Mouse (Mus musculus) cortical plate, adult 2 months (tissue): Measurements from ENCODE around the gene Lingo1. TPM values are rescaled to one million over a fixed set of nuclear protein-coding genes. Genes with fewer than 3 reads are reported as not detected.

Experiments used
- H3K27ac ChIP-seq: fragments of 200-500 bp; 2 replicates; pipeline ENCODE4 v1.5.1; 2012; ENCODE audit warnings: low read length, control low read depth, inconsistent platforms; ENCODE audit not compliant: insufficient read depth
- H3K4me1 ChIP-seq: fragments of 200-500 bp; 2 replicates; pipeline ENCODE4 v1.6.1; 2011; ENCODE audit warnings: low read length; ENCODE audit not compliant: control insufficient read depth, insufficient read depth
- H3K4me3 ChIP-seq: fragments of 200-500 bp; 2 replicates; pipeline ENCODE4 v1.5.1; 2011; ENCODE audit warnings: mild to moderate bottlenecking, low read length, control low read depth; ENCODE audit not compliant: insufficient read depth
- CTCF ChIP-seq: fragments of 200-500 bp; IDR thresholded peaks from 2 replicates; pipeline ENCODE4 v1.5.1; 2011; ENCODE audit warnings: mild to moderate bottlenecking, control low read depth, low read length; ENCODE audit not compliant: insufficient read depth; ENCODE audit errors: extremely low read depth
- POLR2A ChIP-seq: fragments of 200-500 bp; IDR thresholded peaks from 2 replicates; pipeline ENCODE4 v1.6.1; 2011; ENCODE audit warnings: mild to moderate bottlenecking, low read length, control low read depth; ENCODE audit not compliant: insufficient read depth; ENCODE audit errors: extremely low read depth
- polyA plus RNA-seq: library from polyadenylated mRNA; depleted of rRNA; stranded (reverse); fragments of >200 nt; gene quantifications from 2 replicates; pipeline ENCODE4 v1.2.3, GENCODE M21; 2012

The Lingo1 gene
- polyA plus RNA-seq, 1 experiment: 476 TPM

GRCm38 (mm10) chr9:56690679-56691078 is 105.6 kb downstream of the Lingo1 start:
- Histone ChIP-seq H3K4me3 (no peak overlapping the region), H3K27ac (no peak overlapping the region), H3K4me1 (peaks cover 16% of the 10 kb centered on the region)
- TF ChIP-seq POLR2A (no peak), CTCF (no peak)

- Histone ChIP-seq H3K27ac (peak overlapping the region; percentile 66), H3K4me1 (peaks cover 10% of the 10 kb centered on the region; the same call in 1 of the 2 replicates), H3K4me3 (no peak overlapping the region)
- TF ChIP-seq CTCF (no peak), POLR2A (no peak)
These were observed 108.8 kb downstream of the Lingo1 start for GRCm38 (mm10) chr9:56687490-56687889.

GRCm38 (mm10) chr9:56687145-56687477 is 109.2 kb downstream of the Lingo1 start:
- H3K4me3 ChIP-seq: no peak overlapping the region
- H3K4me1 ChIP-seq: peaks cover 10% of the 10 kb centered on the region; the same call in 1 of the 2 replicates
- TF ChIP-seq CTCF: no peak
- no peak for TF ChIP-seq POLR2A
- peak overlapping the region; percentile 66 for H3K27ac ChIP-seq

- Histone ChIP-seq H3K4me3 (no peak overlapping the region), H3K27ac (peak overlapping the region; percentile 61), H3K4me1 (peaks cover 10% of the 10 kb centered on the region; the same call in 1 of the 2 replicates)
- no peak for TF ChIP-seq POLR2A
- no peak for TF ChIP-seq CTCF
These were observed 109.7 kb downstream of the Lingo1 start for GRCm38 (mm10) chr9:56686339-56687144.

- Histone ChIP-seq H3K4me3 (no peak overlapping the region), H3K4me1 (peaks cover 7% of the 10 kb centered on the region; the same call in 1 of the 2 replicates), H3K27ac (peak overlapping the region; percentile 13)
- no peak for TF ChIP-seq POLR2A
These were observed 113.4 kb downstream of the Lingo1 start for GRCm38 (mm10) chr9:56682826-56683225.

DNA sequence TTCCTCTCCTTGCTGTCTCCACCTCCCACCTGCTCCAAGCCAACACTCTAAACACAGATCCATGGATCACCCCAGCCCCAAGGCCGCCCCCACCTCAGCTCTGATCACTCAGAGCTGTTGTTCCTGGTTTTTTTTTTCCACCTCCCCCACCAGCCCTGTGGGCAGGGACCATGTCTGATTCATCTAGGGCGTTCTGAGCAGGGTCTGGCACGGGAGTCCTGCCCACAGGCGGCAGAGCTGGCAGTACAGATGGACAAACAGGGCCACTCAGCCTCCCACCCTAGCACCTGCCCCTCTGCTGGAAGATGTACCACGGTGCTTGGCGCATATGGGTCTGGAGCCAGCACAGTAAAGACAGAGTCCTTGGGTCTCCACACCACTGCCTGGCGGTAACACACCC is 114.3 kb downstream of the Lingo1 start:
- TF ChIP-seq CTCF (no peak), POLR2A (no peak)

GRCm38 (mm10) chr9:56678929-56679681 is 117.2 kb downstream of the Lingo1 start:
- H3K27ac ChIP-seq: no peak overlapping the region; the same call in 1 of the 2 replicates
- no peak for TF ChIP-seq CTCF
- no peak for TF ChIP-seq POLR2A

More for the DNA sequence above, 114.3 kb downstream of the Lingo1 start:
- Histone ChIP-seq H3K4me1 (peaks cover 7% of the 10 kb centered on the region; the same call in 1 of the 2 replicates), H3K27ac (peak overlapping the region; percentile 91; the same call in 1 of the 2 replicates), H3K4me3 (no peak overlapping the region)

GRCm38 (mm10) chr9:56675696-56676095 is 120.6 kb downstream of the Lingo1 start:
- no peak overlapping the region for H3K4me3 ChIP-seq
- H3K27ac ChIP-seq: no peak overlapping the region
- TF ChIP-seq CTCF (no peak), POLR2A (no peak)
- no peaks in the 10 kb centered on the region for H3K4me1 ChIP-seq

More at GRCm38 (mm10) chr9:56678929-56679681, 117.2 kb downstream of the Lingo1 start:
- Histone ChIP-seq H3K4me1 (0 out of 2 replicates have a peak, but pooled peaks cover 1% of the 10 kb centered on the region), H3K4me3 (no peak overlapping the region)

GRCm38 (mm10) chr9:56669605-56670221 is 126.6 kb downstream of the Lingo1 start:
- Histone ChIP-seq H3K4me3 (no peak overlapping the region), H3K27ac (peak overlapping the region; percentile 52; the same call in 1 of the 2 replicates), H3K4me1 (0 out of 2 replicates have a peak, but pooled peaks cover 6% of the 10 kb centered on the region)
- no peak for TF ChIP-seq POLR2A
- no peak for TF ChIP-seq CTCF
